Mouse (Mus musculus): Measurements from ENCODE around the gene Zfp40.

Gene Zfp40

DNA sequence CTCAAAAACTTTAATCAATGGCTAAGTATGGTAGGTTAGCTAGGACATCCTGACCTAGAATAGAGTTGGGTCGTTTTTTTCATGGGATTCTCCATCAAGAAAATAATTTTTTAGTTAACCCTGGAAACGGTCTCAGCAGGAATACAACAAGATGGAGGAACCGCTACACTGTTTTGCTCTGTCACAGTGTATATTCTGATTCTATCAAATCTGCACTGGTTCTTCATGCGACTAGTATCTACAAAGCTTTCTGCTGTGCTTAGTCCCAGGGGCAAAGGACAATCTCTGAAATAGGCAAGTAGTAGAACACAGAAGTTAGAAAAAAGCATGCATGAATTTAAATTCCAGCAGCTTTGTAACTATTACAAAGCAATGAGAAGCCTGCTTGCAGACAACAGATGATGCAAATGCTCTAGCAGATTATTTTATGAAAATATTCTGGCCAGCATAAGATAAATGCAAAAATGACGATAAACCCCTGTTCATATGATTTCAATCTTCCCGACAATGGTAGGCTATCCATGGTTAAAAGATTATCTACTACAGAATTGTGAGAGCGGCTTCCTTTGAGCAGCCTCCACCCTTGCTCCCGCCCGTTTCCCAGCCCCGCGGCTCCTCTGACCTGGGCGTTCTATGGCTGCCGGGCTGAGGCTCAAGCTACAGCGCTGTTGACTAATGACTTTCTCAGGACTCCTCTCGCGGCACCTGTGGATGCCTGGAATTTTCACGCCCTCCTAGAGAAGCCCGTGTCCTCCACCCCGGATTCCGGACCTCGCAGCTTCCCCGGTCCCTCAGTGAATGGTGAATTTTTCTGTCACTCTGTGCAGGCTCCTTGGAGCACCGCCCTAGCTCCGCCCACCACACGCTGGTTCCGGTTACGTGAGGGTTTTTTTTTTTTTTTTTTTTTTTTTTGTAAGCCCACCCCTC, at the start of gene Zfp40:
Gene Zfp40 (minus strand): TSS at position 800 of the 927 bp plus-strand sequence.
- in situ Hi-C loops (cut with MseI, MboI) = loop anchor here in 1 of 2 experiments (25.0 kb wide), 1 partner anchor 370 kb away; the partner anchor contains the start of gene Zfp213

DNA sequence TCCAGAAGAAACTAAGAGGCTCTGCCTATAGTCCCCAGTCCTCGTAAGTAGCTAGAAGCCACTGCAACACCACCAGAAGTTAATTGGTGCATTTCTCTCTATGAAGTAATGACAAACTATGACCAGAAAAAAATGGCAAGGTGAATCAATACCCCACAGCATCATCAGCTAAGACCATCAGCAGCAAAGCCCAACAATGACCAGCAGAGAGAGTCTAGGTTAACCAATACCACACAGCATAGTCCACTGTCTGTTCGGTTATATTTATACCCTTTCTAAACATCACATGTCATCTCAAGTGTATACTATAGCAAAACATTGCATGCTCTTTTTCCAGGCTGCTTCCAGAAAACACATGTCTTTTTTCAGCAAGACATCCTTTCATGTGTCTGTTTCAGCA, 25.3 kb upstream of the Zfp40 start:
- in situ Hi-C loops (cut with MseI, MboI) = no loop called here

DNA sequence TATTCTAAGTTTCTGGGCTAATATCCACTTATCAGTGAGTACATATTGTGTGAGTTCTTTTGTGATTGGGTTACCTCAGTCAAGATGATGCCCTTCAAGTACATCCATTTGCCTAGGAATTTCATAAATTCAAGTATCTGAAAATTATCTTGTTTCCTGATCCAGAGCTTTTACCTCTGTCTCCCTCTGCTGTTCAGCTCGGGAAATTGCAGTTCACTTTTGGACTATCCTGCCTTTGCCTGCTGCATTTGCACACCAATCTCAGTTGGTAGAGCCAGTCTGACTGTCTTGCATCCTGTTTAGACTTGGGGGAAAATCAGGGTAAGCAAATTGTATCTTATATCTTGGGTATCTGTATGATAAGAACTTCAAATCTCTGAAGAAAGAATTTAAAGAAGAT, 6.8 kb upstream of the Zfp40 start:
- in situ Hi-C loops (cut with MseI, MboI) = loop anchor here in 1 of 2 experiments (25.0 kb wide), 1 partner anchor 362 kb away; the partner anchor contains the start of gene Zfp213

DNA sequence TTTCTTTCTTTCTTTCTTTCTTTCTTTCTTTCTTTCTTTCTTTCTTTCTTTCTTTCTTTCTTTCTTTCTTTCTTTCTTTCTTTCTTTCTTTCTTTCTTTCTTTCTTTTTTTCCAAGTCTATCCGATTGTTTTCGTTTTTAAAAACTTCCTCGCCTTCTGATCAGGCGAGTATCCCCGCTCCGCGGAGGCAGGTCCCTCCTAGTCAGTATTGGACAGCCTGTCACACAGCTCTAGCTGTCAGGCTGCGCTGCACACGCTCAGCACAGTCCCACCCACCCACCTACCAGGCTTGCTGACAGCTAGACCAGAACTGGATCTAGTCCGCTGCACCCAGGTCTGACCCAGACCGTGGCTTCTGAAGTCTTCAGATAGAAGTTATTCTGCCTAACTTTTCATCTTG, 389 bp upstream of the Zfp40 start:
- in situ Hi-C loops (cut with MseI, MboI) = loop anchor here in 1 of 2 experiments (25.0 kb wide), 1 partner anchor 369 kb away; the partner anchor contains the start of gene Zfp213

DNA sequence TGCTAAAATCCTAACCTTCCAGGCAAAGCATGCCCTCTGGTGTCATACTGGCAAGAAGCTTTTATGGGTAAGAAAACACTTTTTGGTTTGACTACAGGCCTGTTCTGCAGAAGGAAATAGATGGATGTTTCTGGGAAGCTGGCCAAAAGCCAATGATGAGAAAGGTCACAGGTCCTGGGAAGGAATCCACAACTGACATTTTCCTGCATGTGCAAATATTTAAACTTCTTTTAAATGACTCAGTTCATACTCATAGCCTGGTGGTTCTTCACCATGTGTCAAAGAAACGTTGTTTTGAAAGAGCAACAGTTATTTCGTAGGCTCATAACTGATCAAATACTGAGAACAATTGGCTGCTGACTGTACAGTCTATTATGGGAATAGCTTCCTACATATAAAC, 5.4 kb downstream of the Zfp40 start:
- in situ Hi-C loops (cut with MseI, MboI) = loop anchor here in 1 of 2 experiments (25.0 kb wide), 1 partner anchor 375 kb away; the partner anchor contains the start of gene Zfp213
